Mouse (Mus musculus) ES-Bruce4 (cell line): ENCODE results near the gene Zkscan7.

ENCODE experiments used
- CTCF ChIP-seq: IDR thresholded peaks from one replicate; pipeline ENCODE4 v1.8.1; 2011; ENCODE audit warnings: low read depth, low read length
- EP300 ChIP-seq: IDR thresholded peaks from 2 replicates; pipeline ENCODE4 v1.6.1; 2011; ENCODE audit warnings: low read depth, low read length; ENCODE audit not compliant: insufficient read depth
- POLR2A ChIP-seq: IDR thresholded peaks from one replicate; pipeline ENCODE4 v1.8.1; 2011; ENCODE audit warnings: low read length; ENCODE audit not compliant: insufficient read depth

- TF ChIP-seq CTCF: no peak
- TF ChIP-seq POLR2A: no peak
- no peak for TF ChIP-seq EP300
Observed at GRCm38 (mm10) chr9:122843760-122844159, 41.7 kb upstream of the Zkscan7 start, which contains the start of gene Gm35549.
